Comparison of ENCODE assay signal across 34 mouse cellular contexts in genomic region chr5:21826370-21826769, GRCm38 (mm10). TPM values are rescaled to one million over a fixed set of nuclear protein-coding genes. Genes with fewer than 3 reads are reported as not detected.
DNase-seq lines count a peak whose midpoint lies in the region; ATAC-seq and TF ChIP-seq lines count a peak whose summit lies in the region.
"Had no signal": no experiment of that assay in that cellular context is flagged by ENCODE, and none has a peak within 500 bp of the region (broad histone marks: within the 10 kb centered on the region; RNA-seq: fewer than 3 reads in every experiment).

No protein-coding gene starts in this region.

- TF ChIP-seq CTCF in CH12.LX (conservative IDR thresholded peaks at IDR 0.05 in 1 of 2, IDR thresholded peaks at IDR 0.05 in 1 of 2; ENCODE audit: low read depth in 2 of 2, low read length in 2 of 2), result no peak
- TF ChIP-seq CTCF in ES-Bruce4 (IDR thresholded peaks at IDR 0.05; ENCODE audit: low read depth, low read length), result no peak

- ATAC-seq in forebrain, embryonic 14.5 days, result no peak
- no peak for ATAC-seq in forebrain, embryonic 16.5 days
- ATAC-seq in heart, embryonic 12.5 days (ENCODE audit: insufficient number of reproducible peaks, low FRiP score), result no peak
- ATAC-seq: CD4-positive, CD25-positive, alpha-beta regulatory T cell, adult 4 months; intestine, embryonic 16.5 days; midbrain, embryonic 16.5 days had no signal

- no peak for TF ChIP-seq EP300 in CH12.LX (IDR thresholded peaks at IDR 0.05; ENCODE audit: low read length)
- TF ChIP-seq EP300 in ES-Bruce4 (IDR thresholded peaks at IDR 0.05; ENCODE audit: insufficient read depth, low read depth, low read length), result peak; percentile 85

- no peaks in the 10 kb centered on the region for H3K9me3 ChIP-seq in forebrain, embryonic 14.5 days (replicated peaks; ENCODE audit: control insufficient read depth, low read length)
- no peaks in the 10 kb centered on the region for H3K9me3 ChIP-seq in forebrain, embryonic 16.5 days (ENCODE audit: control insufficient read depth, low read length)
- no peaks in the 10 kb centered on the region for H3K9me3 ChIP-seq in CH12.LX (replicated peaks; ENCODE audit: low read length)
- no peaks in the 10 kb centered on the region for H3K9me3 ChIP-seq in ES-Bruce4 (replicated peaks; ENCODE audit: control insufficient read depth, insufficient read depth, low read length, poor library complexity, severe bottlenecking)
- H3K9me3 ChIP-seq in heart, embryonic 12.5 days (replicated peaks), result no peaks in the 10 kb centered on the region
- H3K9me3 ChIP-seq: embryonic facial prominence, embryonic 13.5 days; hindbrain, embryonic 13.5 days; neural tube, embryonic 13.5 days had no signal

- peak; percentile 14 for DNase-seq in forebrain, embryonic 14.5 days (ENCODE audit: low spot score)
- DNase-seq in CH12.LX (ENCODE audit: extremely low read depth) (peak; percentile 6), ZHBTc4 (ENCODE audit: low read depth, low spot score) (peak; percentile 95)
- no peak for DNase-seq in layer of hippocampus, adult 11-12 months (ENCODE audit: low spot score)
- DNase-seq: adrenal gland, postnatal 10 days; cerebellum, adult 18-20 months; cerebellum, postnatal 10 days; gastrocnemius, postnatal 10 days; heart, postnatal 4 days; kidney, adult 8-10 months; kidney, postnatal 4 days; layer of hippocampus, adult 9-11 months; liver; lung, adult 2 months; lung, postnatal 10 days; thymus, postnatal 4 days had no signal

- H3K4me1 ChIP-seq in forebrain, embryonic 14.5 days (ENCODE audit: control insufficient read depth, insufficient read depth, low read length), result peaks cover 7% of the 10 kb centered on the region
- no peaks in the 10 kb centered on the region; the same call in 1 of the 2 replicates for H3K4me1 ChIP-seq in forebrain, embryonic 16.5 days (replicated peaks; ENCODE audit: control insufficient read depth, insufficient read depth, low read length)
- H3K4me1 ChIP-seq in CH12.LX (ENCODE audit: control insufficient read depth in 1 of 2, insufficient read depth in 2 of 2), result peaks cover 5 to 33% of the 10 kb centered on the region in 2 experiments
- peaks cover 2% of the 10 kb centered on the region for H3K4me1 ChIP-seq in ES-Bruce4 (ENCODE audit: control insufficient read depth, insufficient read depth, low read length)
- H3K4me1 ChIP-seq in heart, embryonic 12.5 days (replicated peaks), result no peaks in the 10 kb centered on the region
- H3K4me1 ChIP-seq: hindbrain, embryonic 13.5 days; neural tube, embryonic 13.5 days had no signal

- H3K27ac ChIP-seq in forebrain, embryonic 14.5 days (ENCODE audit: low read depth, low read length), result no peak overlapping the region
- no peak overlapping the region for H3K27ac ChIP-seq in forebrain, embryonic 16.5 days (ENCODE audit: low read length)
- H3K27ac ChIP-seq in CH12.LX (ENCODE audit: insufficient read depth, low read depth) (no peak overlapping the region), ES-Bruce4 (ENCODE audit: insufficient read depth, low read length) (0 out of 2 replicates have a peak overlapping the region, but pooled peaks have one; percentile 41)
- H3K27ac ChIP-seq in heart, embryonic 12.5 days (ENCODE audit: poor library complexity, severe bottlenecking), result no peak overlapping the region
- H3K27ac ChIP-seq: embryonic facial prominence, embryonic 13.5 days; hindbrain, embryonic 13.5 days; kidney, postnatal 0 days; liver, embryonic 14.5 days; macrophage; neural tube, embryonic 13.5 days had no signal

- H3K36me3 ChIP-seq in forebrain, embryonic 14.5 days (ENCODE audit: control insufficient read depth, insufficient read depth, low read length), result no peaks in the 10 kb centered on the region
- H3K36me3 ChIP-seq in forebrain, embryonic 16.5 days (ENCODE audit: control insufficient read depth, insufficient read depth), result no peaks in the 10 kb centered on the region
- no peaks in the 10 kb centered on the region for H3K36me3 ChIP-seq in CH12.LX (replicated peaks in 1 of 2; ENCODE audit: control insufficient read depth in 1 of 2, insufficient read depth in 1 of 2, low read length in 1 of 2)
- no peaks in the 10 kb centered on the region for H3K36me3 ChIP-seq in ES-Bruce4 (ENCODE audit: control insufficient read depth, insufficient read depth, low read length, poor library complexity, severe bottlenecking)
- H3K36me3 ChIP-seq in heart, embryonic 12.5 days, result no peaks in the 10 kb centered on the region
- H3K36me3 ChIP-seq: embryonic facial prominence, embryonic 13.5 days; hindbrain, embryonic 13.5 days; neural tube, embryonic 13.5 days had no signal

- WGBS in forebrain, embryonic 14.5 days, result 6% methylated on average over 7 of the region's 7 CpGs
- 5% methylated on average over 7 of the region's 7 CpGs for WGBS in forebrain, embryonic 16.5 days
- 66% methylated on average over 7 of the region's 7 CpGs for WGBS in heart, embryonic 12.5 days

- no peaks in the 10 kb centered on the region for H3K27me3 ChIP-seq in forebrain, embryonic 14.5 days (replicated peaks; ENCODE audit: control insufficient read depth, insufficient read depth, low read length)
- H3K27me3 ChIP-seq in forebrain, embryonic 16.5 days (replicated peaks; ENCODE audit: control insufficient read depth, insufficient read depth, low read length), result no peaks in the 10 kb centered on the region
- no peaks in the 10 kb centered on the region for H3K27me3 ChIP-seq in CH12.LX (replicated peaks)
- no peaks in the 10 kb centered on the region for H3K27me3 ChIP-seq in ES-Bruce4 (ENCODE audit: control insufficient read depth, insufficient read depth, low read length, poor library complexity, severe bottlenecking)
- no peaks in the 10 kb centered on the region for H3K27me3 ChIP-seq in heart, embryonic 12.5 days (replicated peaks)
- H3K27me3 ChIP-seq: hindbrain, embryonic 13.5 days; neural tube, embryonic 13.5 days had no signal

- H3K79me2 ChIP-seq in CH12.LX (replicated peaks; ENCODE audit: control insufficient read depth, extremely low read depth, insufficient read depth, poor library complexity, severe bottlenecking), result no peaks in the 10 kb centered on the region

- in situ Hi-C loops in CH12.LX (cut with MboI; ENCODE audit: low pct_ligation_motif_present, low pct_unique_long_range_greater_than_20kb, low sequenced_read_pairs), result no loop called here

- no peak overlapping the region for H3K4me2 ChIP-seq in forebrain, embryonic 14.5 days (ENCODE audit: low read length)
- H3K4me2 ChIP-seq in forebrain, embryonic 16.5 days (ENCODE audit: low read length), result no peak overlapping the region
- no peak overlapping the region for H3K4me2 ChIP-seq in CH12.LX (ENCODE audit: insufficient read depth, low read depth, poor library complexity, severe bottlenecking)
- H3K4me2 ChIP-seq in heart, embryonic 12.5 days, result no peak overlapping the region
- H3K4me2 ChIP-seq: embryonic facial prominence, embryonic 13.5 days; heart, embryonic 11.5 days; hindbrain, embryonic 13.5 days; neural tube, embryonic 13.5 days had no signal

- no peak overlapping the region for H3K4me3 ChIP-seq in forebrain, embryonic 14.5 days (ENCODE audit: low read depth, low read length)
- H3K4me3 ChIP-seq in forebrain, embryonic 16.5 days (replicated peaks; ENCODE audit: low read length), result no peak overlapping the region
- H3K4me3 ChIP-seq in CH12.LX (replicated peaks in 1 of 3; ENCODE audit: low read depth in 2 of 3, low read length in 2 of 3, poor library complexity in 1 of 3), result no peak overlapping the region
- H3K4me3 ChIP-seq in ES-Bruce4 (ENCODE audit: low read depth, low read length), result no peak overlapping the region
- no peak overlapping the region for H3K4me3 ChIP-seq in heart, embryonic 12.5 days
- H3K4me3 ChIP-seq: embryonic facial prominence, embryonic 13.5 days; hindbrain, embryonic 13.5 days; myocyte; neural tube, embryonic 13.5 days had no signal

- TF ChIP-seq POLR2A in CH12.LX (IDR thresholded peaks at IDR 0.05; ENCODE audit: low read depth, low read length), result no peak
- no peak for TF ChIP-seq POLR2A in ES-Bruce4 (IDR thresholded peaks at IDR 0.05; ENCODE audit: insufficient read depth, low read length)

- no peak for TF ChIP-seq RAD21 in CH12.LX (IDR thresholded peaks at IDR 0.05; ENCODE audit: low read depth, low read length)

- H3K9ac ChIP-seq in forebrain, embryonic 14.5 days (ENCODE audit: low read length), result no peak overlapping the region
- no peak overlapping the region for H3K9ac ChIP-seq in forebrain, embryonic 16.5 days (replicated peaks; ENCODE audit: low read depth, low read length)
- H3K9ac ChIP-seq in CH12.LX (ENCODE audit: insufficient read depth, low read depth), result no peak overlapping the region
- no peak overlapping the region for H3K9ac ChIP-seq in ES-Bruce4 (ENCODE audit: low read depth, poor library complexity, severe bottlenecking)
- H3K9ac ChIP-seq in heart, embryonic 12.5 days, result no peak overlapping the region
- H3K9ac ChIP-seq: embryonic facial prominence, embryonic 13.5 days; hindbrain, embryonic 13.5 days; liver, embryonic 14.5 days; neural tube, embryonic 13.5 days had no signal

- dilution Hi-C loops in CH12.LX (cut with MboI; ENCODE audit: extremely low pct_ligation_motif_present, extremely low pct_unique_long_range_greater_than_20kb, low sequenced_read_pairs), result no loop called here

RNA-seq across cellular contexts. Expression of gene Slc26a5, which starts 39.0 kb away (rescaled TPM):
- 0.17 TPM in 1 of 2 replicates, not detected in the other for polyA plus RNA-seq in forebrain, embryonic 14.5 days (2014; fragmentation: Nextera tagmentation; extraction: Ambion mirVana)
- 0.11 and 0.25 TPM in 2 replicates for polyA plus RNA-seq in forebrain, embryonic 16.5 days (2015; fragmentation: Nextera tagmentation; extraction: Ambion mirVana)
- total RNA-seq in CH12.LX (2012; rRNA removed) (not detected in 2 replicates), CH12.LX (2014; rRNA removed) (not detected in 2 replicates)
- polyA plus RNA-seq in CH12.LX (2012; ENCODE audit: insufficient read length, low read depth) (not detected in 2 replicates), ES-Bruce4 (2011; ENCODE audit: insufficient read depth, insufficient read length, low read depth, missing spikeins) (not detected in 2 replicates)
- not detected in 2 replicates for polyA plus RNA-seq in heart, embryonic 12.5 days (2016; fragmentation: Nextera tagmentation; extraction: Ambion mirVana)
- total RNA-seq: adrenal gland, postnatal 10 days; common myeloid progenitor, adult 5-6 weeks; gastrocnemius, postnatal 10 days; heart, postnatal 4 days; megakaryocyte-erythroid progenitor cell, adult 5-6 weeks had no signal
- polyA plus RNA-seq: CD4-positive, CD25-positive, alpha-beta regulatory T cell, adult 4 months; gonadal fat pad, adult 2 months; heart, embryonic 11.5 days; heart, postnatal 0 days; kidney, postnatal 0 days; liver, embryonic 14.5 days; lung, adult 2 months; macrophage; myocyte; neural tube, embryonic 13.5 days had no signal

RNA-seq across cellular contexts. Expression of gene Psmc2, which starts 41.3 kb away (rescaled TPM):
- 206 and 211 TPM in 2 replicates for polyA plus RNA-seq in forebrain, embryonic 14.5 days (2014; fragmentation: Nextera tagmentation; extraction: Ambion mirVana)
- polyA plus RNA-seq in forebrain, embryonic 16.5 days (2015; fragmentation: Nextera tagmentation; extraction: Ambion mirVana), result 178 and 182 TPM in 2 replicates
- 115 and 161 TPM in 2 replicates for total RNA-seq in CH12.LX (2012; rRNA removed)
- total RNA-seq in CH12.LX (2014; rRNA removed), result 87.4 and 90.1 TPM in 2 replicates
- 208 and 232 TPM in 2 replicates for polyA plus RNA-seq in CH12.LX (2012; ENCODE audit: insufficient read length, low read depth)
- polyA plus RNA-seq in ES-Bruce4 (2011; ENCODE audit: insufficient read depth, insufficient read length, low read depth, missing spikeins), result 137 TPM in 2 replicates
- 151 and 157 TPM in 2 replicates for polyA plus RNA-seq in heart, embryonic 12.5 days (2016; fragmentation: Nextera tagmentation; extraction: Ambion mirVana)

RNA-seq across cellular contexts. Expression of gene Dnajc2, which starts 41.3 kb away (rescaled TPM):
- polyA plus RNA-seq in forebrain, embryonic 14.5 days (2014; fragmentation: Nextera tagmentation; extraction: Ambion mirVana), result 66.8 and 70.4 TPM in 2 replicates
- 67.3 and 68.1 TPM in 2 replicates for polyA plus RNA-seq in forebrain, embryonic 16.5 days (2015; fragmentation: Nextera tagmentation; extraction: Ambion mirVana)
- total RNA-seq in CH12.LX (2012; rRNA removed), result 79.2 and 98.5 TPM in 2 replicates
- total RNA-seq in CH12.LX (2014; rRNA removed), result 138 and 151 TPM in 2 replicates
- polyA plus RNA-seq in CH12.LX (2012; ENCODE audit: insufficient read length, low read depth), result 242 and 268 TPM in 2 replicates
- polyA plus RNA-seq in ES-Bruce4 (2011; ENCODE audit: insufficient read depth, insufficient read length, low read depth, missing spikeins), result 113 and 119 TPM in 2 replicates
- polyA plus RNA-seq in heart, embryonic 12.5 days (2016; fragmentation: Nextera tagmentation; extraction: Ambion mirVana), result 63.0 and 63.6 TPM in 2 replicates
